Mouse (Mus musculus) megakaryocyte, embryonic 14.5 days (primary cell): Measurements from ENCODE around the gene Scel.

Experiments
- FLI1 ChIP-seq: IDR thresholded peaks from 2 replicates; pipeline ENCODE4 v1.6.1; 2012; ENCODE audit warnings: low read length, inconsistent platforms, mixed read lengths
- GATA1 ChIP-seq: IDR thresholded peaks from 3 replicates; pipeline ENCODE4 v1.6.1; 2012; ENCODE audit warnings: mixed read lengths, low read length, inconsistent platforms, borderline replicate concordance

- TF ChIP-seq FLI1 (no peak), GATA1 (no peak)
Observed at GRCm38 (mm10) chr14:103655448-103655847, 142.3 kb downstream of the Scel start.
